Mouse (Mus musculus) MEL (cell line): Measurements from ENCODE around the gene Gpr82.

Experiments used
- CHD2 ChIP-seq: IDR thresholded peaks from 2 replicates; pipeline ENCODE4 v1.6.1; 2011; ENCODE audit warnings: low read length, improper control_type of control experiment
- CTCF ChIP-seq, 3 experiments: IDR thresholded peaks in 2 of 3; conservative IDR thresholded peaks in 1 of 3; 2 replicates each; pipeline ENCODE4 v1.5.1; 2011 to 2012; ENCODE audit warnings: low read length in 3 of 3, low read depth in 2 of 3, mild to moderate bottlenecking in 2 of 3, improper control_type of control experiment in 1 of 3, inconsistent platforms in 1 of 3, mixed read lengths in 1 of 3, moderate library complexity in 1 of 3; ENCODE audit not compliant: control insufficient read depth in 1 of 3, insufficient read depth in 1 of 3, poor library complexity in 1 of 3, severe bottlenecking in 1 of 3
- GATA1 ChIP-seq: IDR thresholded peaks from 2 replicates; pipeline ENCODE4 v1.6.1; 2011; ENCODE audit warnings: low read depth, low read length, improper control_type of control experiment
- MEF2A ChIP-seq: IDR thresholded peaks from 2 replicates; pipeline ENCODE4 v1.6.1; 2014; ENCODE audit warnings: low read depth, mild to moderate bottlenecking, inconsistent platforms, low read length, improper control_type of control experiment; ENCODE audit not compliant: poor library complexity, insufficient replicate concordance, severe bottlenecking; ENCODE audit errors: extremely low read depth
- MXI1 ChIP-seq: IDR thresholded peaks from 2 replicates; pipeline ENCODE4 v1.6.1; 2011; ENCODE audit warnings: mild to moderate bottlenecking, low read depth, low read length, improper control_type of control experiment
- NELFE ChIP-seq: IDR thresholded peaks from 2 replicates; pipeline ENCODE4 v1.6.1; 2011; ENCODE audit warnings: low read depth, low read length, improper control_type of control experiment
- POLR2A ChIP-seq, 2 experiments: IDR thresholded peaks; 2 replicates each; pipeline ENCODE4 v1.6.1; 2011 to 2012; ENCODE audit warnings: low read length in 2 of 2, mild to moderate bottlenecking in 2 of 2, control low read depth in 1 of 2, improper control_type of control experiment in 1 of 2, low read depth in 1 of 2, moderate library complexity in 1 of 2; ENCODE audit not compliant: control insufficient read depth in 1 of 2, insufficient read depth in 1 of 2, poor library complexity in 1 of 2
- TAL1 ChIP-seq: IDR thresholded peaks from 2 replicates; pipeline ENCODE4 v1.6.1; 2012; ENCODE audit warnings: mild to moderate bottlenecking, inconsistent platforms, low read length, moderate library complexity, mixed read lengths
- UBTF ChIP-seq: IDR thresholded peaks from 2 replicates; pipeline ENCODE4 v1.6.1; 2012; ENCODE audit warnings: low read depth, mild to moderate bottlenecking, inconsistent platforms, low read length, improper control_type of control experiment, moderate library complexity, borderline replicate concordance; ENCODE audit not compliant: insufficient read depth
- USF2 ChIP-seq, 2 experiments: IDR thresholded peaks; 2 replicates each; pipeline ENCODE4 v1.6.1; 2011 to 2012; ENCODE audit warnings: improper control_type of control experiment in 2 of 2, low read length in 2 of 2, borderline replicate concordance in 1 of 2, inconsistent platforms in 1 of 2, low read depth in 1 of 2, mild to moderate bottlenecking in 1 of 2; ENCODE audit not compliant: insufficient read depth in 1 of 2
- ZC3H11A ChIP-seq: IDR thresholded peaks from 2 replicates; pipeline ENCODE4 v1.6.1; 2012; ENCODE audit warnings: low read depth, mild to moderate bottlenecking, inconsistent platforms, low read length, improper control_type of control experiment
- ZKSCAN1 ChIP-seq: IDR thresholded peaks from 2 replicates; pipeline ENCODE4 v1.6.1; 2012; ENCODE audit warnings: low read depth, mild to moderate bottlenecking, inconsistent platforms, low read length, improper control_type of control experiment, moderate library complexity
- ZNF384 ChIP-seq: IDR thresholded peaks from 2 replicates; pipeline ENCODE4 v1.6.1; 2012; ENCODE audit warnings: low read depth, mild to moderate bottlenecking, inconsistent platforms, low read length, improper control_type of control experiment

DNA sequence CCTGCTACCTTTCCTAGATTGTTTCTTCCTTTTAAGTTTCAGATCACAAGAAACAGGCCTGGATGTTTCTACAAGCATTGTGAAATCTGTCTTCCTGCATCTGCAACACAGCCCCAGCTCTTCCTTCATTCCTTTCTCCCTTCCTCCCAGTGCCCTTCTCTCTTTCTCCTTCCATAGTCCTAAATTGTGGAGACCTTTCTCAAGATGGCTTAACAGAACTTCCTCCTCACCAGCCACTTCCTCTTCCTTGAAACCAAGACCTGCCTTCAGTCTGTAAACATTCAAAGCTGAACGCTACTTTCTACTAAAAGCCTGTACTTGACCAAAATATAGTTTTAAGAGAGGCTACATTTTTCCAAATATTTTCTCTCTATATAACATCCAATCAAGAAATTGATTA, 24.8 kb upstream of the Gpr82 start:
- TF ChIP-seq CTCF (IDR thresholded peaks at IDR 0.05 in 2 of 3, conservative IDR thresholded peaks at IDR 0.05 in 1 of 3; ENCODE audit: control insufficient read depth in 1 of 3, insufficient read depth in 1 of 3, low read depth in 2 of 3, low read length in 3 of 3, poor library complexity in 1 of 3, severe bottlenecking in 1 of 3) = no peak
- TF ChIP-seq ZNF384 = no peak
- no peak for TF ChIP-seq USF2 (IDR thresholded peaks at IDR 0.05; ENCODE audit: borderline replicate concordance in 1 of 2, insufficient read depth in 1 of 2, low read depth in 1 of 2, low read length in 2 of 2)
- no peak for TF ChIP-seq TAL1
- TF ChIP-seq ZKSCAN1 = no peak
- TF ChIP-seq CHD2 = no peak
- TF ChIP-seq MXI1 = no peak
- TF ChIP-seq POLR2A (IDR thresholded peaks at IDR 0.05; ENCODE audit: control insufficient read depth in 1 of 2, insufficient read depth in 1 of 2, low read depth in 1 of 2, low read length in 2 of 2, poor library complexity in 1 of 2) = no peak
- no peak for TF ChIP-seq MEF2A
- TF ChIP-seq UBTF = no peak
- TF ChIP-seq ZC3H11A = no peak
- TF ChIP-seq GATA1 = no peak
- no peak for TF ChIP-seq NELFE
